Mouse (Mus musculus) heart, adult 11 months (tissue): ENCODE measurements around the gene Slc46a3.

Source experiments
- DNase-seq: peaks from one replicate; pipeline ENCODE4 v3.0.0; 2022

Slc46a3 gene

DNA sequence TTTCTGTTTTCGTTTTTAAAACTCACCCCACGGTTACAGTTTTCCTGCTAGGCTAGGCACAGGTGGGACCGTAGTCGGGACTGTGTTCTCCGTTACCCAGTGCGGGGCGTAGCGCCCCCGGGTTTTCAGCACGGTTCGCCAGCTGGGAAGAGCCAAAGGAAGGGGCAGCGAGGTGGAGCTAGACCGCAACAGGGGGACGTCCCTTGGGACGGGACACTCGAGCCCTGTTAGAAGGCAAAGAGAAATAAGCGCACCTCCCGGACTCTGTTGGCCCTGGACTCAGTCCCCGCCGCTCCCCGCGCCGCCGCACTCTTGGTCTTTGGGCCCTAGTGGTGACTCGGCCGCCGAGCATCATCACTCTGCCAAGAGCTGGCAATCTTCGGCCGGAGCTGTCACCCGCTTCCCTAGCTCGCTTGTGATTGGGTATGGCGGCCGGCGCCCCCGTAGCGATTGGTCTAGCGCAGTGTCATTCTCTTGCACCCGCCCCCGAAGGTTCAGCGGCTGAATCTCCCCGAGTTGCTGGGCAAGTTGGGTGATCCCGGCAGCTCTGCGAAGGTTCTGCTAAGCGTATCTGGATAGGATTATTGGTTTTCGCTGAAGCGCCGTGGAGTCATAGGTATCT, at the start of gene Slc46a3:
Gene Slc46a3, minus strand, starts transcription at position 361 of the 622 bp plus-strand sequence.
- peak; percentile 100 for DNase-seq

GRCm38 (mm10) chr5:147939226-147939625, 44.6 kb upstream of the Slc46a3 start:
- peak; percentile 93 for DNase-seq

DNA sequence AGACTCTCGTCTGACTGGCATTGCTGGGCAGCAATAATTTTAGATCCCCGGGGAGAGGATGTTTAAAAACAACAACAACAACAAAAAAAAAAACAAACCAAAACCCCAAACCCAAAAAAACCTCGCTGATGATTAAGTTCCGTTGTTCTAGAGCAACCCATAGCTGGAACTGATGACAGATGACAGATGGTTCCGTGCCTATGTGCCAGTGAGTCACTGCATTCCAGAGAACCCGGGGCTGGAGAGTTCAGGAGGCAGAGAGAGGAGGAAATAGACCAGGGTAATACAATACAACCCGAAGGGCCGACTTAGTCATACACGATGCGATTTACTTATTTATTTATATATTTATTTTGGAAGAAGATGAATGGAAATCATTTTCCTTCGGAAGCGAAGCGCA, 40.5 kb upstream of the Slc46a3 start:
- peak; percentile 41 for DNase-seq

GRCm38 (mm10) chr5:147928668-147929497, 34.3 kb upstream of the Slc46a3 start:
- peak; percentile 46 for DNase-seq

- peak; percentile 84 for DNase-seq
These were observed 31.5 kb upstream of the Slc46a3 start for GRCm38 (mm10) chr5:147925935-147926604.

DNA sequence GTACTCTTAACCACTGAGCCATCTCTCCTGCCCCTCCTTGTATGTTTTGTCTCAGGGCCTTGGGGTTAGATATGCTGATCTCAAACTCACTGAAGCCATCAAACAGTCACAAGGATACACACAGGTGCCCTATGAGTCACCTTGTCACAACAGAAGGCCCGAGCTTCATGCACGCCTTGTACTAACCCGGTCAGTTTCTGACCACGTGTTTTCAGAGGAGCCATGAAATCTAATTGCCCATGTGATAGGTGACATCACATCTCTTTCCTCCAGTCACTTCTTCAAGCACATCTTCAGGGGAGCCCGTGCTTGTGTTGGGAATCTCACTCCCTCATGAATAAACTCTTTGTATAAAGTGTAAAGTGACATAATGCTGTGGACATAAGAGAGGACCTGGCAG, 30.0 kb upstream of the Slc46a3 start:
- peak; percentile 83 for DNase-seq

GRCm38 (mm10) chr5:147918044-147918846, 23.6 kb upstream of the Slc46a3 start:
- DNase-seq: peak; percentile 95

DNA sequence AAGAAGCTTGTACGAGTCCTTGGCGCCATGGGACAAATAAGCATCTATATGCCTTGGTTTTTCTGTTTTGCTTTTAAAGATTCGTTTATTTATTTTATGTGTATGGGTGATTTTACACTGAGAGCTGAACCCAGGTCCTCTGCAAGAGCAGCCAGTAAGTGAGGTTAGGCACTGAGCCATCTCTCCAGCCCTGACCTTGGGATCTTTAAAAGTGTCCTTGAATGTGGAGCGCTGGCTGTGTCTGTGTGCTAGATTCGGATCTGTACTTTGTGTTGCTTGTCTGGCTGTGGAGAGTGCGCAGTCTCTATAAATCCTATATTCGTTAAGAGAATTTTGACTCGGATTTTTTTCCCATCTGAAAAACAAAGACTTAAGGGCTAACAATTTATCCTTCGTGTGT, 21.6 kb upstream of the Slc46a3 start:
- DNase-seq: no peak

GRCm38 (mm10) chr5:147915038-147915566, 20.5 kb upstream of the Slc46a3 start:
- no peak for DNase-seq

- no peak for DNase-seq
These were observed 18.7 kb upstream of the Slc46a3 start for GRCm38 (mm10) chr5:147913241-147913842.

- DNase-seq: peak; percentile 98
These were observed 17.1 kb upstream of the Slc46a3 start for GRCm38 (mm10) chr5:147911744-147912143.

DNA sequence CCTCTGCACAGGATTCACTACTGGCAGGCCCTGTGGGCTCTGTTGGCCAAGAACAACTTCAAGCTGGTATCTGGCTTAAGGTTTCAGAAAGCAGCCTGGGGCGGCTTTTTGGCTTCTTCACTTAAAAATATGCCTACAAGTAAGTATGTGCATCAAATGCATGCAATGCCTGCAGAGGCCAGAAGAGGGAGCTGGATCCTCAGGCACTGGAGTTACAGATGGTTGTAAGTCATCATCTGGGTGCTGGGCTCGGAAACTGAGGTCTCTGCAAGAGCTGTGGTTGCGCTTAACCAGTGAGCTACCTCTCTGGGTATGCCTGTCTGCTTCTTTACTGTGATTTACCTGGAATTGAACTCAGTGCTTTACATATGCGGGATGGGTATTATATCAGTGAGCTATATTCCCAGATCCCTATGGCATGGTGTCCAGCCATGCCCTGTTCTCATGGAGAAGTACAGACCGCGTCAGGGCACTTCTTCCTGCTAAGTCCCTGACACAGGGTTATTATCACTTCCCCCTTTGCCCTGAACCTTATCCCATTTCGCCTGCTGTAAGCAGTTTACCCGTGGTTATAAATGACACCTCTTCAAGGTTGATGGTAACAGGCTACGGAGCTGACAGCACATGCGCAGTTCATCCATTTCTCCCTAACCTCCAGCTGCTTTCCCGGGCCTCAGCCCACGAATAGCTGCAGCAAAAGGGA, 16.3 kb upstream of the Slc46a3 start:
- DNase-seq: no peak

DNA sequence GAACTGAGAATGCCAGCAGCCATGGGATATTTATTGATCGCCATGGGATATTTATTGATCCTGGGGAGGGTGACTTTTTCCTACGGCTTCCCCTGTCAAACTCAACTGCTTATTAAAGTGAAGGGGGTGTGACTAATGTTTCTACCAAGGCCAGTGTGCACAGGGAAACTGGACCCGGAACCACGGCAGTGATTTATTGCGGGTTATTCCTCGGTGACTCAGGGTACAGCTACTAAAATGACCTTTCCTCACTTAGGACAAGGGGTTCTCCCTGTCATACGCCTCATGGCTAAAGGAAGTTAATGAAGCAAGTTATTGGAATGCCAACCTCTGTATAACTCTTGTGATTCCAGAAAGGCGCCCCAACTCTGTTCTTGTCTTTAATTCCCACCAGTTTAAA, 13.2 kb upstream of the Slc46a3 start:
- DNase-seq: no peak

GRCm38 (mm10) chr5:147907144-147907543, 12.5 kb upstream of the Slc46a3 start:
- DNase-seq: no peak

DNA sequence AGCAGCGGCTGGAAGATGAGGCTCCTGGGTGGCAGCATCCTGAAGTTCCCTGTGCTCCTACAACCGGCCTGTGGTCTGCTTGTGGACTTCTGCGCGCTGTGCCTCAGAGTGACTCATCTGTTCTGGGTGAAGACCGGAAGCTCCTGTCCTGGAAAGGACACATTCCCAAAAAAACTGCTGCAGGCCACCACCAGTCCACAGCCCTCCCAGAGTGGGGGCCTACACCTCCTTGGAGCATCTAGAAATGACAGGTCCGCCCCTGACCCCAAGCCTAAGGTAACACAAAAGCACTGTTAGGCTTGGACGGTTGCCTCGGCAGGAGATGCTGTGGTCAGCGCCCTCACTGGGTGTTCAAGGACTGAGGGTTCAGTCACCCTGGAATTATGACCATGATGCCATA, 8.6 kb upstream of the Slc46a3 start:
- DNase-seq: no peak

- DNase-seq: no peak
These were observed 7.6 kb upstream of the Slc46a3 start for GRCm38 (mm10) chr5:147902008-147902757.

- no peak for DNase-seq
These were observed 4.4 kb upstream of the Slc46a3 start for GRCm38 (mm10) chr5:147898968-147899549.

- no peak for DNase-seq
These were observed 3.6 kb upstream of the Slc46a3 start for GRCm38 (mm10) chr5:147898254-147898653.

DNA sequence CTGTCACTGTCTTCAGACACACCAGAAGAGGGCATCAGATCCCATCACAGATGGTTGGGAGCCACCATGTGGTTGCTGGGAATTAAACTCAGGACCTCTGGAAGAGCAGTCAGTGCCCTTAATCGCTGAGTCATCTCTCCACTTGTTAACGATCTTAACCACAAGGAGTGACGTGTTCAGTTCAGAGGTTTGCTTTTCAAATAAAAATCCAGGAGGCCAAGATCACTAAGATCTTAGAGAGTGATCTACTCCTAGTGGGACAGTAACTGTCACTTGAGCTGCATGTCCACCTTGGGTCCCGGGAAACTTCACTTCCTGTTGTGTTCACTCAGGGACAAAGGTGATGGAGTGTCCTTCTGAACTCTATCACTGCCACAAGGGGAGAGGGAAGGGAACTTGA, 1.9 kb upstream of the Slc46a3 start:
- DNase-seq: peak; percentile 88

DNA sequence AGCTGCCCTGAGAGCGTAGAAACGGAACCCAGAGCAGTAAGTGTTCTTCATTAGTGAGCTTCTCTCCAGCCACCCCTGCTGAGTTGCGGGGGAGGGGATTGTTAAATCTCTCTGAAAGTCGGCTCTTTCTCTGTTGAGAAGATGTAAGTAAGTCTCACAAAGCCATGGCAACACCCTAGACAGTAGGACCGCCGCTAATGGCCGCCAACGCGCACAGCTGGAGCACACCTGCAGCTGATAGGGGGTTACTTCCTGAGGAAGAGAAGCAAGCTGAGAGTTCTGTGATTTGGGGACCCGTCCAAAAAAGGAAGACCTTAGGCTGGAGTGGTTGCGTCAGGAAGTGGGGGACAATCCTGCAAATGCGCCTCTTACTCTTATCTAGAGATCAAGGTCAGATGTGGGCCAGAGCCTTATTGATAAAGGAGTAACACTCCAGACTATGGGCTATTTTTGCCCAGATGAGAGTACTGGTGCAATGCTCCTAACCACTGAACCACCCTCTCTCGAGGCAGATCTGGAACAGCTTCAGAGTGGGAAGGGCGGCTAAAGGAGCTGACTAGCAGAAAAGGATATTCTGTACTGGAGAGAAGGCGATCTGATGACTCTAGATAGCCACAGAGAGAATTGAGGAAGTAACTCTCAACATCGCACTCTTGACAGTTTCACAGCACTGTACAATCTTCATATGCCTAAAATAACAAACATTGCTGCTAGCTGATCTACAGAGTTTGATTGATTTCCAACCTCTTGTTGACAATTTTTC, 1.0 kb upstream of the Slc46a3 start:
- peak; percentile 95 for DNase-seq
